Mouse (Mus musculus) hindbrain, embryonic 12.5 days (tissue): Measurements from ENCODE around the gene Nab2. TPM values are rescaled to one million over a fixed set of nuclear protein-coding genes. Genes with fewer than 3 reads are reported as not detected.

Experiments used
- ATAC-seq: fragments of 200-750 bp; cut with Nextera tagmentation; 2 replicates; pipeline ENCODE4 v1.8.0; 2017; ENCODE audit warnings: moderate TSS enrichment; ENCODE audit not compliant: low FRiP score
- H3K27ac ChIP-seq: fragments of 300-500 bp; sonication (generic); 2 replicates; pipeline ENCODE4 v1.5.1; 2016; ENCODE audit warnings: mild to moderate bottlenecking
- H3K27me3 ChIP-seq: fragments of 300-500 bp; sonication (generic); 2 replicates; pipeline ENCODE4 v1.6.1; 2016; ENCODE audit warnings: mild to moderate bottlenecking
- H3K36me3 ChIP-seq: fragments of 300-500 bp; sonication (generic); 2 replicates; pipeline ENCODE4 v1.6.1; 2016; ENCODE audit warnings: mild to moderate bottlenecking
- H3K4me1 ChIP-seq: fragments of 300-500 bp; sonication (generic); 2 replicates; pipeline ENCODE4 v1.6.1; 2016
- H3K4me2 ChIP-seq: fragments of 300-500 bp; sonication (generic); replicated peaks from 2 replicates; pipeline ENCODE4 v1.6.1; 2016; ENCODE audit warnings: mild to moderate bottlenecking
- H3K4me3 ChIP-seq: fragments of 300-500 bp; sonication (generic); 2 replicates; pipeline ENCODE4 v1.5.1; 2016; ENCODE audit warnings: mild to moderate bottlenecking
- H3K9ac ChIP-seq: fragments of 300-500 bp; sonication (generic); 2 replicates; pipeline ENCODE4 v1.6.1; 2016; ENCODE audit warnings: mild to moderate bottlenecking, moderate library complexity
- H3K9me3 ChIP-seq: fragments of 300-500 bp; sonication (generic); replicated peaks from 2 replicates; pipeline ENCODE4 v1.6.1; 2016; ENCODE audit warnings: mild to moderate bottlenecking
- WGBS: fragments of 180-500 bp; shearing (Covaris S2); methylation state at CpG from one replicate; pipeline ENCODE4 v1.1.7; 2016; 5-methylcytosine and 5-hydroxymethylcytosine counted together
- polyA plus RNA-seq: library from polyadenylated mRNA; unstranded; fragments of >200 nt; fragmentation: Nextera tagmentation; extraction: Ambion mirVana; gene quantifications from 2 replicates; pipeline ENCODE4 v1.2.1, GENCODE M21; 2016

The Nab2 gene
- polyA plus RNA-seq, 1 experiment from 2014 or later, result 6.8 TPM

GRCm38 (mm10) chr10:127617294-127617693 is 51.1 kb downstream of the Nab2 start:
- Histone ChIP-seq H3K9ac (peak overlapping the region; percentile 50), H3K4me2 (peak overlapping the region; percentile 76), H3K4me3 (0 out of 2 replicates have a peak overlapping the region, but pooled peaks have one; percentile 12), H3K27ac (no peak overlapping the region), H3K36me3 (peaks cover 13% of the 10 kb centered on the region), H3K27me3 (no peaks in the 10 kb centered on the region), H3K9me3 (no peaks in the 10 kb centered on the region), H3K4me1 (peaks cover 73% of the 10 kb centered on the region)
- 57% methylated on average over 4 of the region's 4 CpGs for WGBS
- ATAC-seq, result no peak

- Histone ChIP-seq H3K4me3 (no peak overlapping the region), H3K36me3 (peaks cover 23% of the 10 kb centered on the region), H3K9me3 (no peaks in the 10 kb centered on the region), H3K9ac (0 out of 2 replicates have a peak overlapping the region, but pooled peaks have one; percentile 18), H3K27me3 (no peaks in the 10 kb centered on the region), H3K4me2 (no peak overlapping the region; the same call in 1 of the 2 replicates), H3K27ac (peak overlapping the region; percentile 71; the same call in 1 of the 2 replicates), H3K4me1 (peaks cover 66% of the 10 kb centered on the region)
- ATAC-seq, result no peak
- 34% methylated on average over 7 of the region's 7 CpGs for WGBS
These were observed 52.1 kb downstream of the Nab2 start for GRCm38 (mm10) chr10:127616261-127616679.

- Histone ChIP-seq H3K9ac (no peak overlapping the region), H3K27ac (peak overlapping the region; percentile 71), H3K4me3 (no peak overlapping the region), H3K4me2 (no peak overlapping the region; the same call in 1 of the 2 replicates), H3K27me3 (no peaks in the 10 kb centered on the region), H3K36me3 (peaks cover 27% of the 10 kb centered on the region), H3K4me1 (peaks cover 66% of the 10 kb centered on the region), H3K9me3 (no peaks in the 10 kb centered on the region)
- WGBS, result 52% methylated on average over 3 of the region's 3 CpGs
- ATAC-seq, result no peak
These were observed 52.8 kb downstream of the Nab2 start for GRCm38 (mm10) chr10:127615591-127615990.

GRCm38 (mm10) chr10:127615034-127615374 is 53.4 kb downstream of the Nab2 start:
- no peaks in the 10 kb centered on the region for H3K9me3 ChIP-seq
- ATAC-seq, result no peak
- H3K27me3 ChIP-seq, result no peaks in the 10 kb centered on the region
- H3K4me2 ChIP-seq, result peak overlapping the region; percentile 34; the same call in 1 of the 2 replicates
- peaks cover 66% of the 10 kb centered on the region for H3K4me1 ChIP-seq
- 34% methylated on average over 2 of the region's 2 CpGs for WGBS
- peaks cover 33% of the 10 kb centered on the region for H3K36me3 ChIP-seq
- peak overlapping the region; percentile 71 for H3K27ac ChIP-seq
- H3K9ac ChIP-seq, result no peak overlapping the region; the same call in 1 of the 2 replicates
- no peak overlapping the region for H3K4me3 ChIP-seq

GRCm38 (mm10) chr10:127614236-127615033 is 53.9 kb downstream of the Nab2 start:
- peak overlapping the region; percentile 34 for H3K4me2 ChIP-seq
- WGBS, result 22% methylated on average over 12 of the region's 12 CpGs
- peak overlapping the region; percentile 0; the same call in 1 of the 2 replicates for H3K9ac ChIP-seq
- no peaks in the 10 kb centered on the region for H3K9me3 ChIP-seq
- ATAC-seq, result no peak
- H3K36me3 ChIP-seq, result peaks cover 39% of the 10 kb centered on the region
- no peak overlapping the region for H3K4me3 ChIP-seq
- no peaks in the 10 kb centered on the region for H3K27me3 ChIP-seq
- peak overlapping the region; percentile 71 for H3K27ac ChIP-seq
- H3K4me1 ChIP-seq, result peaks cover 60% of the 10 kb centered on the region

- H3K9me3 ChIP-seq, result no peaks in the 10 kb centered on the region
- no peak overlapping the region for H3K27ac ChIP-seq
- H3K27me3 ChIP-seq, result no peaks in the 10 kb centered on the region
- H3K4me2 ChIP-seq, result no peak overlapping the region
- ATAC-seq, result no peak
- peaks cover 41% of the 10 kb centered on the region for H3K4me1 ChIP-seq
- no peak overlapping the region for H3K4me3 ChIP-seq
- WGBS, result 88% methylated on average over 14 of the region's 14 CpGs
- no peak overlapping the region for H3K9ac ChIP-seq
- H3K36me3 ChIP-seq, result peaks cover 57% of the 10 kb centered on the region
These were observed 56.1 kb downstream of the Nab2 start for GRCm38 (mm10) chr10:127612079-127612775.

Other genes with a start within 250 kb of the Nab2 start
- gene Stac3, start 166.9 kb downstream of the Nab2 start, polyA plus RNA-seq, result 2.2 and 4.8 TPM in 2 replicates
- gene Ndufa4l2, start 153.6 kb downstream of the Nab2 start, polyA plus RNA-seq, result 7.7 and 8.4 TPM in 2 replicates
- 67.1 and 67.5 TPM in 2 replicates for gene Shmt2, start 146.1 kb downstream of the Nab2 start, polyA plus RNA-seq
- gene Nxph4, start 134.0 kb downstream of the Nab2 start, polyA plus RNA-seq, result 101 and 109 TPM in 2 replicates
- 111 and 115 TPM in 2 replicates for gene Lrp1, start 47.4 kb downstream of the Nab2 start, polyA plus RNA-seq
- gene Stat6, start 25.6 kb downstream of the Nab2 start, polyA plus RNA-seq, result 8.8 and 11.3 TPM in 2 replicates
- 7.8 and 8.9 TPM in 2 replicates for gene Nemp1, start 1.7 kb downstream of the Nab2 start, polyA plus RNA-seq
- gene Myo1a, start 36.6 kb upstream of the Nab2 start, polyA plus RNA-seq, result 0.33 and 0.67 TPM in 2 replicates
- not detected in 2 replicates for gene Tac2, start 55.9 kb upstream of the Nab2 start, polyA plus RNA-seq
- gene Zbtb39, start 71.0 kb upstream of the Nab2 start, polyA plus RNA-seq, result 5.2 and 5.3 TPM in 2 replicates
- 0.61 and 0.70 TPM in 2 replicates for gene Gpr182, start 83.2 kb upstream of the Nab2 start, polyA plus RNA-seq
- gene Rdh1, start 91.2 kb upstream of the Nab2 start, polyA plus RNA-seq, result 0.05 TPM in 1 of 2 replicates, not detected in the other
- not detected in 2 replicates for gene Rdh16f1, start 91.2 kb upstream of the Nab2 start, polyA plus RNA-seq
- gene Rdh9, start 107.8 kb upstream of the Nab2 start, polyA plus RNA-seq, result 0.08 TPM in 1 of 2 replicates, not detected in the other
- not detected in 2 replicates for gene Rdh16, start 132.6 kb upstream of the Nab2 start, polyA plus RNA-seq
- not detected in 2 replicates for gene Rdh19, start 181.4 kb upstream of the Nab2 start, polyA plus RNA-seq
- gene Rdh16f2, start 197.9 kb upstream of the Nab2 start, polyA plus RNA-seq, result not detected in 2 replicates
- gene Rdh7, start 220.2 kb upstream of the Nab2 start, polyA plus RNA-seq, result not detected in 2 replicates
- gene Sdr9c7, start 229.9 kb upstream of the Nab2 start, polyA plus RNA-seq, result not detected in 2 replicates